Mouse (Mus musculus): ENCODE results near the gene Ppp1r2.
"Not testable (repeated sequence)": the region's sequence is repeated elsewhere in the genome, so short reads cannot be mapped to it uniquely, and the experiment has no call there.

Ppp1r2 gene

GRCm38 (mm10) chr16:31274674-31275460 is at the start of gene Ppp1r2:
Gene Ppp1r2, minus strand, starts transcription at chr16:31275277.
- peak; percentile 93 to 97 for DNase-seq (ENCODE audit: low spot score in 2 of 2)

- DNase-seq (ENCODE audit: low spot score in 2 of 2): no peak
Observed at GRCm38 (mm10) chr16:31321501-31321900, 46.4 kb upstream of the Ppp1r2 start.

- no peak for DNase-seq (ENCODE audit: low spot score in 2 of 2)
Observed at GRCm38 (mm10) chr16:31320954-31321353, 45.9 kb upstream of the Ppp1r2 start.

GRCm38 (mm10) chr16:31319723-31320122 is 44.6 kb upstream of the Ppp1r2 start:
- not testable (repeated sequence) for DNase-seq (ENCODE audit: low spot score in 2 of 2)

GRCm38 (mm10) chr16:31319316-31319715 is 44.2 kb upstream of the Ppp1r2 start:
- no peak for DNase-seq (ENCODE audit: low spot score in 2 of 2)

GRCm38 (mm10) chr16:31318418-31318817 is 43.3 kb upstream of the Ppp1r2 start:
- no peak for DNase-seq (ENCODE audit: low spot score in 2 of 2)

GRCm38 (mm10) chr16:31316246-31317143 is 41.4 kb upstream of the Ppp1r2 start:
- not testable (repeated sequence) for DNase-seq (ENCODE audit: low spot score in 2 of 2)

GRCm38 (mm10) chr16:31315294-31315693 is 40.2 kb upstream of the Ppp1r2 start:
- no peak for DNase-seq (ENCODE audit: low spot score in 2 of 2)

- no peak for DNase-seq (ENCODE audit: low spot score in 2 of 2)
Observed at GRCm38 (mm10) chr16:31314497-31315233, 39.6 kb upstream of the Ppp1r2 start, which contains the start of gene Apod. Gene Apod, minus strand, starts transcription at chr16:31314808.

GRCm38 (mm10) chr16:31313611-31314010 is 38.5 kb upstream of the Ppp1r2 start:
- DNase-seq (ENCODE audit: low spot score in 2 of 2): no peak

GRCm38 (mm10) chr16:31312296-31312695 is 37.2 kb upstream of the Ppp1r2 start:
- DNase-seq (ENCODE audit: low spot score in 2 of 2): no peak

GRCm38 (mm10) chr16:31305199-31305919 is 30.3 kb upstream of the Ppp1r2 start:
- no peak for DNase-seq (ENCODE audit: low spot score in 2 of 2)

- DNase-seq (ENCODE audit: low spot score in 2 of 2): no peak
Observed at GRCm38 (mm10) chr16:31303276-31303675, 28.2 kb upstream of the Ppp1r2 start.

- DNase-seq (ENCODE audit: low spot score in 2 of 2): no peak
Observed at GRCm38 (mm10) chr16:31300883-31301532, 25.9 kb upstream of the Ppp1r2 start.

- DNase-seq (ENCODE audit: low spot score in 2 of 2): no peak
Observed at GRCm38 (mm10) chr16:31300467-31300866, 25.4 kb upstream of the Ppp1r2 start.

- DNase-seq (ENCODE audit: low spot score in 2 of 2): no peak
Observed at GRCm38 (mm10) chr16:31299960-31300353, 24.9 kb upstream of the Ppp1r2 start.

- no peak for DNase-seq (ENCODE audit: low spot score in 2 of 2)
Observed at GRCm38 (mm10) chr16:31299164-31299959, 24.3 kb upstream of the Ppp1r2 start.

GRCm38 (mm10) chr16:31297113-31297512 is 22.0 kb upstream of the Ppp1r2 start:
- no peak for DNase-seq (ENCODE audit: low spot score in 2 of 2)

GRCm38 (mm10) chr16:31293761-31294160 is 18.7 kb upstream of the Ppp1r2 start:
- no peak for DNase-seq (ENCODE audit: low spot score in 2 of 2)

All from spleen, postnatal 4 days (tissue).